Mouse (Mus musculus): Measurements from ENCODE around the gene Pim3. TPM values are rescaled to one million over a fixed set of nuclear protein-coding genes. Genes with fewer than 3 reads are reported as not detected.

Pim3 gene
- polyA plus RNA-seq, 1 experiment, result 26.9 TPM

DNA sequence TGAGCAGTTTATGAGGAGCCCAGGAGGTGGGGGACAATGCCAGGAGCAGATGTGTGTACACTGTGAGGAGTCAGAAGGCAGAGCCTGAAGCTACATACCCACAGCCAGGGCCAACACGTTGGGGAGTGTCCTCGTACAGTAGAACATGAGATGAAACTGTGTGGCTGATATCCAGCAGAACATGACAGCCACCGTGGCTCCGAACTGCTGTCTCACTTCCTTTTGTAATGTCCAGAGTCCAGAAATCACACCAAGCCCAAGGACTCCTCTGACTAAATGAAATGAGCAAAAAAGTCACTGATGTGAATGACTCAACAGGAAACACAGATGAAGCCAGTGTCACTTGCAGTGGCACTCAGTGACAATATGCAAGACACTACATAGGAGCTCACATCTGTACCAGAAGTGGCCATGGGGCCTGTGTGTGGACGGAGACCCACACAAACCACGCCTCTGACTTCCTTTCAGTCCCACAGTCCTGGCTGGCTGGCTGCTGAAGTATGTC lies 46.7 kb upstream of the Pim3 start:
- Histone ChIP-seq H3K79me2 (ENCODE audit: control insufficient read depth, insufficient read depth) (peaks cover 17% of the 10 kb centered on the region), H3ac (ENCODE audit: control insufficient read depth, insufficient read length) (no peak overlapping the region), H3K4me3 (no peak overlapping the region), H3K27me3 (ENCODE audit: control insufficient read depth, insufficient read depth, insufficient read length) (no peaks in the 10 kb centered on the region), H3K4me2 (ENCODE audit: low read depth) (no peak overlapping the region), H3K36me3 (ENCODE audit: control insufficient read depth, insufficient read depth) (peaks cover 25% of the 10 kb centered on the region)
- no peak for TF ChIP-seq MYOG (IDR thresholded peaks at IDR 0.05; ENCODE audit: control insufficient read depth in 1 of 3, insufficient read depth in 1 of 3, insufficient read length in 2 of 3, low read depth in 2 of 3)
- no peak for TF ChIP-seq POLR2AphosphoS2 (IDR thresholded peaks at IDR 0.05; ENCODE audit: insufficient read length, low read depth)
- no peak for TF ChIP-seq TCF12 (IDR thresholded peaks at IDR 0.05; ENCODE audit: insufficient read depth, poor library complexity, severe bottlenecking)
- TF ChIP-seq POLR2A (IDR thresholded peaks at IDR 0.05; ENCODE audit: insufficient read length, low read depth), result no peak
- TF ChIP-seq CEBPB (IDR thresholded peaks at IDR 0.05; ENCODE audit: insufficient read depth, poor library complexity, severe bottlenecking), result no peak
- no peak for TF ChIP-seq REST (IDR thresholded peaks at IDR 0.05; ENCODE audit: insufficient read depth, insufficient read length)
- TF ChIP-seq SRF (IDR thresholded peaks at IDR 0.05; ENCODE audit: control insufficient read depth, insufficient read length, low read depth), result no peak
- no peak for TF ChIP-seq MYOD1 (IDR thresholded peaks at IDR 0.05; ENCODE audit: control insufficient read depth in 1 of 3, insufficient read length in 2 of 3, low read depth in 2 of 3)
- no peak for TF ChIP-seq MAX (IDR thresholded peaks at IDR 0.05; ENCODE audit: low read depth)
- no peak for TF ChIP-seq USF1 (IDR thresholded peaks at IDR 0.05; ENCODE audit: low read depth)
- TF ChIP-seq E2F4 (IDR thresholded peaks at IDR 0.05; ENCODE audit: insufficient read depth), result no peak
- no peak for TF ChIP-seq TCF3 (IDR thresholded peaks at IDR 0.05; ENCODE audit: insufficient read length, low read depth)

DNA sequence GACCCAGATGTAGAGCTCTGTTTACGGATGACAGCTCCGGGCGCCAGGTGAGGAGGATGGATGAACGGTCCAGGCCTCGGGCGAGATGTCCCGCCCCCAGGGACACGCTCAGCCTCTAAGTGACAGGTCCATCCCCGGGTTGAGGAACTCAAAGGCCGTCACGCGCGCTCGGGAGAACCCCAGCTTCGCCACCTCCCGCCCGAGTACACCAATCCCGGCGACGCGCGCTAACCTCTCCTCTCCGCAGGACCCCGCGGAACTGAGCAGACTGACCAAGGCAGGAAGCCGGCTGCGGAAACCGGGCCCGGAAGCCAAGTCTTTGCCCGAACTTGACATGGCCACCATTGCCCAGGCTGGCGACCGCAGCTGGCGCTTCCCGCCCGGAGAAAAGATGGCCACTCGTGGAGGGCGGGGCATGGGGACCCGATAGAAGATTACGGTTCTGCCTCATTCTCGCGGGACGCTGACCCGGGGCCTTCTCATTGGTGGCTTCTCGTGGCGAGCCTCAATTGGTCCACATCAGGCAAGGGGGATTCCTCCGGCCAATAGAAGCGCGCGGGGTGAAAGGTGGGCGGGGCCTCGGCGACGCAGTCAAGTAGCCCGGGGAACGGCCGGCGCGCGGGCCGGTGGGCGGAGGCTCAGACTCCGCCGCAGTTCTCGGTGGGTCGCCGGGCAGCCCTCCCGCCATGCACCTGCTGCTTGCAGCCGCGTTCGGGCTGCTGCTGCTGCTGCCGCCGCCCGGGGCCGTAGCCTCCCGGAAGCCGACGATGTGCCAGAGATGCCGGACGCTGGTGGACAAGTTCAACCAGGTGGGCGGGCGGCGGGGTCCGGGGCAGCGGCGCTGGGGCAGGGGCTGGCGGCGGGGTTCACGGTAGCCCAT lies 42.7 kb upstream of the Pim3 start, which contains the start of the genes Alg12 and Creld2:
Gene Alg12, minus strand, starts transcription at position 293 of the 880 bp plus-strand sequence.
Gene Creld2, plus strand, starts transcription at position 621 of the 880 bp plus-strand sequence.
- Histone ChIP-seq H3K79me2 (ENCODE audit: control insufficient read depth, insufficient read depth) (peaks cover 20% of the 10 kb centered on the region), H3K27me3 (ENCODE audit: control insufficient read depth, insufficient read depth, insufficient read length) (no peaks in the 10 kb centered on the region), H3K4me2 (ENCODE audit: low read depth) (peak within 1 kb of the TSS; percentile 96), H3K4me3 (peak within 1 kb of the TSS; percentile 61), H3ac (ENCODE audit: control insufficient read depth, insufficient read length) (peak within 1 kb of the TSS; percentile 59), H3K36me3 (ENCODE audit: control insufficient read depth, insufficient read depth) (peaks cover 20% of the 10 kb centered on the region)
- TF ChIP-seq MYOG (IDR thresholded peaks at IDR 0.05; ENCODE audit: control insufficient read depth in 1 of 3, insufficient read depth in 1 of 3, insufficient read length in 2 of 3, low read depth in 2 of 3) (peak in 2 of 3 experiments; percentile 64 to 79), E2F4 (IDR thresholded peaks at IDR 0.05; ENCODE audit: insufficient read depth) (peak; percentile 31), SRF (IDR thresholded peaks at IDR 0.05; ENCODE audit: control insufficient read depth, insufficient read length, low read depth) (peak; percentile 26), POLR2A (IDR thresholded peaks at IDR 0.05; ENCODE audit: insufficient read length, low read depth) (peak; percentile 90), POLR2AphosphoS2 (IDR thresholded peaks at IDR 0.05; ENCODE audit: insufficient read length, low read depth) (peak; percentile 84), REST (IDR thresholded peaks at IDR 0.05; ENCODE audit: insufficient read depth, insufficient read length) (no peak), CEBPB (IDR thresholded peaks at IDR 0.05; ENCODE audit: insufficient read depth, poor library complexity, severe bottlenecking) (no peak), MYOD1 (IDR thresholded peaks at IDR 0.05; ENCODE audit: control insufficient read depth in 1 of 3, insufficient read length in 2 of 3, low read depth in 2 of 3) (peak in 2 of 3 experiments; percentile 52 to 83)

DNA sequence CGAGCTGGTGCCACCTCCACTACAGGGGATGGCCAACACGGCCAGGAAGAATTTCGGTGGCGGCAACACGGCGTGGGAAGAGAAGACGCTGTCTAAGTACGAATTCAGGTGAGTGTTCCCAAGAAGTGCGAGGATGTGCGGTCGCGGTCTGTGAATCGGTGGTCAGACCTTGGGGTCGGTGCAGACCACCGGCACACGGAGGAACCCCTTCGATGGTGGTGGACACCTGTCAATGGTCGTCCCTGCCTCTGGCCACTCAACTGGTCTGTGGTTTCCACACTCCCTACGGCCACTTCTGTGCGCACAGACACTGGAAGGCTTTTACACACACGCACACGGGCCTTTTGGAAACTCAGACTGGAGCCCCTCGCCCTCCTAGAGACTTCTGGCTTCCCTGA lies 42.1 kb upstream of the Pim3 start:
- Histone ChIP-seq H3K4me3 (peak overlapping the region; percentile 61), H3K36me3 (ENCODE audit: control insufficient read depth, insufficient read depth) (peaks cover 16% of the 10 kb centered on the region)

DNA sequence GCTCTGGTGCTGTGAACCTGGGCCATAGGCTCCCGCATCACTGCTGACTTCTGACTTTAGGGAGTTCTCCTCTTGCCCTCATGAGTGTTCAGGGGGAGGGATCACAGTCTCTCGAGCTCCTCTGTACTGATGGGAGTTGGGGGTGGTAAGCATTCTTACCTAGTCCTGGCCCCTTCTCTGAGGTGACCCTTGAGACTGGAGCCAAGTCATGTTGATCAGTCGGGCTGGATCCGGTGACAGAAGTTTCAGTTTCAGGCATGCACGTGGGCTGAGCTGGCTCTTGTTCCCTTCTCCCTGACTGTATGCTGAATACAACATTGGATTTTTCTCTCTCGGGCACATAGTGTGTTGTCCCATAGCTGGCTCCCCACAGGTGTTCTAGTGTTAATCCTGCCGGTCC lies 40.6 kb upstream of the Pim3 start:
- TF ChIP-seq TCF12 (IDR thresholded peaks at IDR 0.05; ENCODE audit: insufficient read depth, poor library complexity, severe bottlenecking) (no peak), USF1 (IDR thresholded peaks at IDR 0.05; ENCODE audit: low read depth) (no peak), MYOD1 (IDR thresholded peaks at IDR 0.05; ENCODE audit: control insufficient read depth in 1 of 3, insufficient read length in 2 of 3, low read depth in 2 of 3) (no peak), CEBPB (IDR thresholded peaks at IDR 0.05; ENCODE audit: insufficient read depth, poor library complexity, severe bottlenecking) (no peak), MYOG (IDR thresholded peaks at IDR 0.05; ENCODE audit: control insufficient read depth in 1 of 3, insufficient read depth in 1 of 3, insufficient read length in 2 of 3, low read depth in 2 of 3) (no peak), REST (IDR thresholded peaks at IDR 0.05; ENCODE audit: insufficient read depth, insufficient read length) (no peak), POLR2A (IDR thresholded peaks at IDR 0.05; ENCODE audit: insufficient read length, low read depth) (no peak)
- H3K27me3 ChIP-seq (ENCODE audit: control insufficient read depth, insufficient read depth, insufficient read length), result no peaks in the 10 kb centered on the region
- no peak overlapping the region for H3K4me2 ChIP-seq (ENCODE audit: low read depth)
- H3K79me2 ChIP-seq (ENCODE audit: control insufficient read depth, insufficient read depth), result peaks cover 20% of the 10 kb centered on the region
- peak overlapping the region; percentile 61 for H3K4me3 ChIP-seq
- H3K36me3 ChIP-seq (ENCODE audit: control insufficient read depth, insufficient read depth), result peaks cover 13% of the 10 kb centered on the region
- no peak overlapping the region for H3ac ChIP-seq (ENCODE audit: control insufficient read depth, insufficient read length)

More for the DNA sequence above, 42.1 kb upstream of the Pim3 start:
- peak overlapping the region; percentile 59 for H3ac ChIP-seq (ENCODE audit: control insufficient read depth, insufficient read length)
- H3K4me2 ChIP-seq (ENCODE audit: low read depth), result peak overlapping the region; percentile 96
- peak in 2 of 3 experiments; percentile 29 to 50 for TF ChIP-seq MYOD1 (IDR thresholded peaks at IDR 0.05; ENCODE audit: control insufficient read depth in 1 of 3, insufficient read length in 2 of 3, low read depth in 2 of 3)
- TF ChIP-seq MYOG (IDR thresholded peaks at IDR 0.05; ENCODE audit: control insufficient read depth in 1 of 3, insufficient read depth in 1 of 3, insufficient read length in 2 of 3, low read depth in 2 of 3), result no peak
- H3K27me3 ChIP-seq (ENCODE audit: control insufficient read depth, insufficient read depth, insufficient read length), result no peaks in the 10 kb centered on the region
- peaks cover 20% of the 10 kb centered on the region for H3K79me2 ChIP-seq (ENCODE audit: control insufficient read depth, insufficient read depth)
